36 mouse cellular contexts compared by ENCODE assay signal in the genomic region with DNA sequence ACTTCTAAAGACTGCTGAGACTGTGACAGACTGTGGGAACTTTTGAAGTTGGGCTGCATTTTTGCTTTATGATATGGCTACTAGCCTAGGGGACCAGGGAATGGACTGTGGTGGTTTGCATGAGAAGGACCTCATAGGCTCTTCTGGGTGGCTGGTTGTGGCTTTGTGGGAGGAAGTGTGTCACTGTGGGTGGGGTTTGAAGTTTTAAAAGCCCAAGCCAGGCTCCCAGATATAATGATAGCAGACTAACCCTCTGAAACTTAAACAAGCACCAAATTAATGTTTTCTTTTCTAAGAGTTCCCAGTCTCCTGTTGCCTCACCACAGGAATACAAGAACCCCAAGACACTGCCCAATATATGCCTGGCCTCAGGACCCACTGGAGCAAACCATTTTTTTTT.
"Had no signal": no experiment of that assay in that cellular context is flagged by ENCODE, and none has a peak within 500 bp of the region (broad histone marks: within the 10 kb centered on the region; RNA-seq: fewer than 3 reads in every experiment).

No protein-coding gene starts in this region.

- H3K4me1 ChIP-seq: heart, embryonic 10.5 days; heart, embryonic 12.5 days; heart, embryonic 13.5 days; heart, embryonic 15.5 days; hindbrain, embryonic 10.5 days; hindbrain, embryonic 12.5 days; hindbrain, embryonic 13.5 days; hindbrain, embryonic 15.5 days; intestine, embryonic 15.5 days; kidney, embryonic 15.5 days had no signal

- H3K27me3 ChIP-seq: heart, embryonic 12.5 days; heart, embryonic 13.5 days; heart, embryonic 15.5 days; hindbrain, embryonic 12.5 days; hindbrain, embryonic 13.5 days; intestine, embryonic 15.5 days; kidney, embryonic 15.5 days had no signal

- H3K27ac ChIP-seq: heart, embryonic 10.5 days; heart, embryonic 13.5 days; heart, embryonic 15.5 days; hindbrain, embryonic 10.5 days; hindbrain, embryonic 12.5 days; hindbrain, embryonic 13.5 days; hindbrain, embryonic 14.5 days; hindbrain, embryonic 15.5 days; hindbrain, postnatal 0 days; intestine, embryonic 15.5 days; kidney, embryonic 15.5 days; kidney, postnatal 0 days; layer of hippocampus, adult 2 months; left cerebral cortex, adult 2 months had no signal

- DNase-seq: heart, postnatal 10 days; heart, postnatal 14 days; heart, postnatal 36 days; heart, postnatal 4 days; kidney, adult 11 months; kidney, adult 18-20 months; kidney, adult 2 months; kidney, adult 8-10 months; kidney, adult 9 months; kidney, postnatal 10 days; kidney, postnatal 14 days; kidney, postnatal 25 days; kidney, postnatal 36 days; kidney, postnatal 4 days; layer of hippocampus, adult 9-11 months; layer of hippocampus, postnatal 36 days had no signal

- H3K4me2 ChIP-seq: heart, embryonic 11.5 days; heart, embryonic 12.5 days; heart, embryonic 13.5 days; heart, embryonic 15.5 days; hindbrain, embryonic 12.5 days; hindbrain, embryonic 13.5 days; hindbrain, embryonic 14.5 days; hindbrain, embryonic 15.5 days; intestine, embryonic 15.5 days; kidney, embryonic 15.5 days had no signal

- H3K36me3 ChIP-seq: heart, embryonic 10.5 days; heart, embryonic 12.5 days; heart, embryonic 13.5 days; heart, embryonic 15.5 days; hindbrain, embryonic 10.5 days; hindbrain, embryonic 12.5 days; hindbrain, embryonic 13.5 days; hindbrain, embryonic 15.5 days; intestine, embryonic 15.5 days; kidney, embryonic 15.5 days had no signal

- H3K4me3 ChIP-seq: heart, embryonic 10.5 days; heart, embryonic 12.5 days; heart, embryonic 13.5 days; heart, embryonic 15.5 days; hindbrain, embryonic 10.5 days; hindbrain, embryonic 12.5 days; hindbrain, embryonic 13.5 days; hindbrain, embryonic 15.5 days; intestine, embryonic 15.5 days; kidney, embryonic 15.5 days; layer of hippocampus, adult 2 months; left cerebral cortex, adult 2 months had no signal

- ATAC-seq: hindbrain, embryonic 16.5 days; hindbrain, postnatal 0 days; inflammation-experienced regulatory T-cells, adult 6 months; intestine, embryonic 15.5 days; intestine, embryonic 16.5 days; intestine, postnatal 0 days had no signal

- H3K9ac ChIP-seq: heart, embryonic 12.5 days; heart, embryonic 13.5 days; heart, embryonic 15.5 days; hindbrain, embryonic 12.5 days; hindbrain, embryonic 13.5 days; hindbrain, embryonic 14.5 days; hindbrain, embryonic 15.5 days; intestine, embryonic 15.5 days; kidney, embryonic 15.5 days had no signal

- H3K9me3 ChIP-seq: heart, embryonic 10.5 days; heart, embryonic 12.5 days; heart, embryonic 13.5 days; heart, embryonic 15.5 days; hindbrain, embryonic 10.5 days; hindbrain, embryonic 12.5 days; hindbrain, embryonic 13.5 days; hindbrain, embryonic 15.5 days; intestine, embryonic 15.5 days; kidney, embryonic 15.5 days had no signal
